Mouse (Mus musculus) inflammation-experienced regulatory T-cells, adult 16 weeks (primary cell): ENCODE results near the gene Alox12e. TPM values are rescaled to one million over a fixed set of nuclear protein-coding genes. Genes with fewer than 3 reads are reported as not detected.

Experiments used
- polyA plus RNA-seq: library from polyadenylated mRNA; unstranded; fragments of 100-300 nt; shearing (Covaris generic); gene quantifications from one replicate; pipeline ENCODE4 v1.2.1, GENCODE M21; 2017

Alox12e gene
- polyA plus RNA-seq: not detected

GRCm38 (mm10) chr11:70322528-70322927 is at the start of gene Alox12e:
Gene Alox12e, minus strand, starts transcription at chr11:70322628.

GRCm38 (mm10) chr11:70351868-70352267 is 29.4 kb upstream of the Alox12e start, which contains the start of gene Alox15:
Gene Alox15, minus strand, starts transcription at chr11:70352031.

Other genes starting within 250 kb of the Alox12e start
- gene Asgr2, start 230.0 kb downstream of the Alox12e start, polyA plus RNA-seq: not detected
- gene Mgl2, start 192.3 kb downstream of the Alox12e start, polyA plus RNA-seq: not detected
- gene Clec10a, start 166.4 kb downstream of the Alox12e start, polyA plus RNA-seq: not detected
- 0.94 TPM for gene Slc16a11, start 109.9 kb downstream of the Alox12e start, polyA plus RNA-seq
- gene Slc16a13, start 101.6 kb downstream of the Alox12e start, polyA plus RNA-seq: 5.5 TPM
- 0.51 TPM for gene Bcl6b, start 92.8 kb downstream of the Alox12e start, polyA plus RNA-seq
- gene 0610010K14Rik, start 84.7 kb downstream of the Alox12e start, polyA plus RNA-seq: 171 TPM
- gene Gm21988, start 82.8 kb downstream of the Alox12e start, polyA plus RNA-seq: 5.5 TPM
- gene Rnasek, start 82.8 kb downstream of the Alox12e start, polyA plus RNA-seq: 272 TPM
- not detected for gene Alox12, start 67.3 kb downstream of the Alox12e start, polyA plus RNA-seq
- gene Alox15, start 29.4 kb upstream of the Alox12e start, polyA plus RNA-seq: 0.24 TPM
- gene Pelp1, start 87.4 kb upstream of the Alox12e start, polyA plus RNA-seq: 11.3 TPM
- 168 TPM for gene Arrb2, start 110.0 kb upstream of the Alox12e start, polyA plus RNA-seq
- gene Med11, start 129.3 kb upstream of the Alox12e start, polyA plus RNA-seq: 81.3 TPM
- 0.60 TPM for gene Zmynd15, start 136.8 kb upstream of the Alox12e start, polyA plus RNA-seq
- 0.43 TPM for gene Cxcl16, start 137.4 kb upstream of the Alox12e start, polyA plus RNA-seq
- gene Tm4sf5, start 182.6 kb upstream of the Alox12e start, polyA plus RNA-seq: 2.6 TPM
- not detected for gene Vmo1, start 192.0 kb upstream of the Alox12e start, polyA plus RNA-seq
- not detected for gene Gltpd2, start 196.6 kb upstream of the Alox12e start, polyA plus RNA-seq
- 402 TPM for gene Psmb6, start 202.7 kb upstream of the Alox12e start, polyA plus RNA-seq
- not detected for gene Gm40193, start 210.3 kb upstream of the Alox12e start, polyA plus RNA-seq
- gene Pld2, start 217.4 kb upstream of the Alox12e start, polyA plus RNA-seq: 7.0 TPM
- 9.0 TPM for gene Mink1, start 240.3 kb upstream of the Alox12e start, polyA plus RNA-seq